Mouse (Mus musculus): Measurements from ENCODE around the gene Mapk6. TPM values are rescaled to one million over a fixed set of nuclear protein-coding genes. Genes with fewer than 3 reads are reported as not detected.
A peak's percentile ranks its signal among the peaks of the same experiment; 100 is the strongest.
"Not testable (repeated sequence)": the region's sequence is repeated elsewhere in the genome, so short reads cannot be mapped to it uniquely, and the experiment has no call there.

Mapk6 gene
- polyA plus RNA-seq, 2 experiments: 37.5 to 57.0 TPM

DNA sequence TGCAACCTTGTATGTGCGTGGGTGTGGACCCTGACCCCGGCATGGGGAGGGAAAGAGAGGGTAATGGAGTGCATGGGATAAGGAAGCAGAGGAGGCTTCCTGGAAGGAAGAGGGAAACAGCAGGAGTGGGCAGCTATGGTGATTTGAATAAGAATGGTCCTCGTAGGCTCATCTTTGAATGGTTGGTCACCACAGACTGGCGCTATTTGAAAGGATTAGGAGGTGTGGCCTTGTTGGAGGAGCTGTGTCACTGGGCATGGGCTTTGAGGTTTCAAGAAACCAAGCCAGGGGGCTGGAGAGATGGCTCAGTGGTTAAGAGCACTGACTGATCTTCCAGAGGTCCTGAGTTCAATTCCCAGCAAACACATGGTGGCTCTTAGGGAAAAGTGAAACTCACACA lies 44.6 kb downstream of the Mapk6 start:
- H3K27me3 ChIP-seq (ENCODE audit: control insufficient read depth, insufficient read depth, low read length): no peaks in the 10 kb centered on the region
- H3K9ac ChIP-seq (ENCODE audit: low read depth, low read length, severe bottlenecking): no peak overlapping the region
- no peak overlapping the region for H3K4me2 ChIP-seq (replicated peaks; ENCODE audit: low read depth, low read length, severe bottlenecking)
- H3K4me3 ChIP-seq (replicated peaks; ENCODE audit: low read length): no peak overlapping the region
- no peak overlapping the region for H3K27ac ChIP-seq (replicated peaks; ENCODE audit: low read depth, low read length)
- H3K4me1 ChIP-seq (ENCODE audit: control insufficient read depth, insufficient read depth, low read length): no peaks in the 10 kb centered on the region
- 89% methylated on average over 3 of the region's 4 CpGs for WGBS
- H3K9me3 ChIP-seq (ENCODE audit: control insufficient read depth, low read length): no peaks in the 10 kb centered on the region
- no peak for TF ChIP-seq POLR2A (IDR thresholded peaks at IDR 0.05; ENCODE audit: borderline replicate concordance, extremely low read depth, insufficient read depth, insufficient read length)
- no peaks in the 10 kb centered on the region for H3K36me3 ChIP-seq (ENCODE audit: control insufficient read depth, insufficient read depth, low read length)
- ATAC-seq (ENCODE audit: low FRiP score, low read depth) (no peak), DNase-seq (ENCODE audit: low spot score) (no peak)

DNA sequence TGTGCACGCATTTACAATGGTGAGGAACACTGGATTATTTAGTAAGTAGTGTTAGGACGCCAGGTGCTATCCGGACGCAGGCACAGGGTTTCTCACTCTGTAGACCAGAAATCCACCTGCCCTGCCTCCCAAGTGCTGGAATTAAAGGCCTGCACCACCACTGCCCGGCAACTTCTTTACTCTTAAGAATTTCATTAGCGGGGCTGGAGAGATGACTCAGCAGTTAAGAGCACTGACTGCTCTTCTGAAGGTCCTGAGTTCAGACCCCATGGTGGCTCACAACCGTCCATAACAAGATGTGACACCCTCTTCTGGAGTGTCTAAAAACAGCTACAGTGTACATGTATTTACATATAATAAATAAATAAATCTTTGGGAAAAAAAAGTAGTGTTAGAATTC lies 46.1 kb downstream of the Mapk6 start:
- not testable (repeated sequence) for H3K27me3 ChIP-seq (ENCODE audit: control insufficient read depth, insufficient read depth, low read length); H3K9ac ChIP-seq (ENCODE audit: low read depth, low read length, severe bottlenecking); DNase-seq (ENCODE audit: low spot score); H3K4me2 ChIP-seq (replicated peaks; ENCODE audit: low read depth, low read length, severe bottlenecking); H3K27ac ChIP-seq (replicated peaks; ENCODE audit: low read depth, low read length); H3K4me1 ChIP-seq (ENCODE audit: control insufficient read depth, insufficient read depth, low read length); H3K9me3 ChIP-seq (ENCODE audit: control insufficient read depth, low read length); H3K36me3 ChIP-seq (ENCODE audit: control insufficient read depth, insufficient read depth, low read length); H3K4me3 ChIP-seq (replicated peaks; ENCODE audit: low read length); ATAC-seq (ENCODE audit: low FRiP score, low read depth)
- 62% methylated on average over 7 of the region's 7 CpGs for WGBS

DNA sequence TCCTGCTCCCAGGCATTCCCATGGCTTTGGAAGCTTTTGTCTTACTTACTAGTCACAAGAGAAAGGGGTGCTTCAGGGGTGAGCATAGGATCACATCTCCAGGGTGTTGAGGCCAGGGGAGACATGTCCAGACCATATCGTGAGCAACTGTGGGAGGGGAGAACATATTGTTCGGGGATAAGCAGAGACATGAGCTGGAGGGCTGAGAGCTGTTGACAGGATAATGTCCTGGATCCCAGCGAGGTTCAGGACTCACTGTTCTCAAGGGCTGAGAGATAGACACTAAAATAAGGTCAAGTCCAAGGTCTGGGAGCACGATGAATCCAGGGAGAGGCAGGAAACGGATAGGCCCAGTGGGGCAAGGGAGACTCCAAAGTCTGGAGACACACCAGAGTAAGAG lies 46.8 kb downstream of the Mapk6 start:
- no peaks in the 10 kb centered on the region for H3K27me3 ChIP-seq (ENCODE audit: control insufficient read depth, insufficient read depth, low read length)
- H3K9me3 ChIP-seq (ENCODE audit: control insufficient read depth, low read length): no peaks in the 10 kb centered on the region
- DNase-seq (ENCODE audit: low spot score) (no peak), ATAC-seq (ENCODE audit: low FRiP score, low read depth) (no peak)
- H3K27ac ChIP-seq (replicated peaks; ENCODE audit: low read depth, low read length): no peak overlapping the region
- no peaks in the 10 kb centered on the region for H3K4me1 ChIP-seq (ENCODE audit: control insufficient read depth, insufficient read depth, low read length)
- 76% methylated on average over 5 of the region's 5 CpGs for WGBS
- no peaks in the 10 kb centered on the region for H3K36me3 ChIP-seq (ENCODE audit: control insufficient read depth, insufficient read depth, low read length)
- no peak overlapping the region for H3K4me2 ChIP-seq (replicated peaks; ENCODE audit: low read depth, low read length, severe bottlenecking)
- no peak overlapping the region for H3K4me3 ChIP-seq (replicated peaks; ENCODE audit: low read length)
- no peak overlapping the region for H3K9ac ChIP-seq (ENCODE audit: low read depth, low read length, severe bottlenecking)
- no peak for TF ChIP-seq POLR2A (IDR thresholded peaks at IDR 0.05; ENCODE audit: borderline replicate concordance, extremely low read depth, insufficient read depth, insufficient read length)

DNA sequence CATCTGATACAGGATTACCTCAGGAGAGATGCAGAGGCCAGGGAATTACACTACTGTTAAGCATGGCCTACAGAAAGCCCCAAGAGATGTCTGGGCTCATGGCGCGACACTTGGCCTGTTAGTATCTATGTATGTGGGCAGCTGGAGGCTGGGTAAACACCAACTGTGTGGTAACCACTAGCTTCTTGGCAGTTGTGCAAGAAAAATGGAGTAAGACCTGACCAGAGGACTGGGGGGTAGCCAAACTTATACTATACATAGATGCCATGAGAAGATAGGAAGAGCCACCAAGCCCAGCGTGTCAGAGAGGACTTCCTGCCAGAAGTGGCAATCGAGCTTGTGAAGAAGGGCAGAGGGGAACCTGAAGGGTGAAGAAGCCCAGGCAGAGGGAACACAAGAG lies 47.6 kb downstream of the Mapk6 start:
- H3K27ac ChIP-seq (replicated peaks; ENCODE audit: low read depth, low read length): no peak overlapping the region
- no peaks in the 10 kb centered on the region for H3K27me3 ChIP-seq (ENCODE audit: control insufficient read depth, insufficient read depth, low read length)
- no peak overlapping the region for H3K9ac ChIP-seq (ENCODE audit: low read depth, low read length, severe bottlenecking)
- ATAC-seq (ENCODE audit: low FRiP score, low read depth) (no peak), DNase-seq (ENCODE audit: low spot score) (no peak)
- TF ChIP-seq POLR2A (IDR thresholded peaks at IDR 0.05; ENCODE audit: borderline replicate concordance, extremely low read depth, insufficient read depth, insufficient read length): no peak
- 90% methylated on average over 4 of the region's 4 CpGs for WGBS
- no peak overlapping the region for H3K4me3 ChIP-seq (replicated peaks; ENCODE audit: low read length)
- H3K9me3 ChIP-seq (ENCODE audit: control insufficient read depth, low read length): no peaks in the 10 kb centered on the region
- H3K4me2 ChIP-seq (replicated peaks; ENCODE audit: low read depth, low read length, severe bottlenecking): no peak overlapping the region
- H3K4me1 ChIP-seq (ENCODE audit: control insufficient read depth, insufficient read depth, low read length): no peaks in the 10 kb centered on the region
- no peaks in the 10 kb centered on the region for H3K36me3 ChIP-seq (ENCODE audit: control insufficient read depth, insufficient read depth, low read length)

DNA sequence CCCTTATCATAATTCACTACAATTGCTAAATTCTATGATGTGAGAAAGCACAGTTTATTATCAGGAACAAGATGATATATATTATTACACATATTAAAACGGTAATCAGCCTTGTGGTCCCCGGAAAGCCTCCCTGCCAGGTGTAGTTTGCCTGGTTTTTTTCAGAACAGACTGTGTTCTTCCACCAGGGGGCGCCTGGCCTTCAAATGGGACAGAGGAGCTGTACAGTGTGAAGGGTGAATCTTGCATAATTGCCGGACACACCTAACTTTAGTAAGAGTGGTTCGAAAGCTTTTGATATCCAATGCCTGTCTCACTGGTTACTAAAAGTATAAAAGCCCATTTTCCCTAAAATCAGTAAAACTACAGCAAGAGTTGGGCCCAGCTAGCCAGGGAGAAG lies 48.1 kb downstream of the Mapk6 start:
- Histone ChIP-seq H3K36me3 (ENCODE audit: control insufficient read depth, insufficient read depth, low read length) (no peaks in the 10 kb centered on the region), H3K4me2 (replicated peaks; ENCODE audit: low read depth, low read length, severe bottlenecking) (no peak overlapping the region), H3K27ac (replicated peaks; ENCODE audit: low read depth, low read length) (no peak overlapping the region), H3K4me3 (replicated peaks; ENCODE audit: low read length) (no peak overlapping the region), H3K27me3 (ENCODE audit: control insufficient read depth, insufficient read depth, low read length) (no peaks in the 10 kb centered on the region), H3K9ac (ENCODE audit: low read depth, low read length, severe bottlenecking) (no peak overlapping the region), H3K9me3 (ENCODE audit: control insufficient read depth, low read length) (no peaks in the 10 kb centered on the region), H3K4me1 (ENCODE audit: control insufficient read depth, insufficient read depth, low read length) (no peaks in the 10 kb centered on the region)
- ATAC-seq (ENCODE audit: low FRiP score, low read depth): no peak
- no peak for TF ChIP-seq POLR2A (IDR thresholded peaks at IDR 0.05; ENCODE audit: borderline replicate concordance, extremely low read depth, insufficient read depth, insufficient read length)
- DNase-seq (ENCODE audit: low spot score): peak; percentile 50
- 37% methylated on average over 5 of the region's 5 CpGs for WGBS

GRCm38 (mm10) chr9:75357087-75357654 lies 52.6 kb downstream of the Mapk6 start:
- TF ChIP-seq POLR2A (IDR thresholded peaks at IDR 0.05; ENCODE audit: borderline replicate concordance, extremely low read depth, insufficient read depth, insufficient read length): no peak
- Histone ChIP-seq H3K27me3 (ENCODE audit: control insufficient read depth, insufficient read depth, low read length) (no peaks in the 10 kb centered on the region), H3K36me3 (ENCODE audit: control insufficient read depth, insufficient read depth, low read length) (no peaks in the 10 kb centered on the region), H3K4me2 (replicated peaks; ENCODE audit: low read depth, low read length, severe bottlenecking) (no peak overlapping the region), H3K27ac (replicated peaks; ENCODE audit: low read depth, low read length) (no peak overlapping the region), H3K9ac (ENCODE audit: low read depth, low read length, severe bottlenecking) (no peak overlapping the region), H3K9me3 (ENCODE audit: control insufficient read depth, low read length) (no peaks in the 10 kb centered on the region), H3K4me3 (replicated peaks; ENCODE audit: low read length) (no peak overlapping the region), H3K4me1 (ENCODE audit: control insufficient read depth, insufficient read depth, low read length) (no peaks in the 10 kb centered on the region)
- 78% methylated on average over 9 of the region's 9 CpGs for WGBS
- DNase-seq (ENCODE audit: low spot score): no peak
- ATAC-seq (ENCODE audit: low FRiP score, low read depth): no peak
